Mouse (Mus musculus) bone marrow macrophage, adult 2 months (primary cell): ENCODE measurements at regions not wholly inside any gene's neighbourhood (a gene's known extent, or its start where the extent isn't known, plus 50 kb on each side); places are given as distances from the start of the nearest gene placed in this dataset.

Experiments used
- CTCF ChIP-seq: IDR thresholded peaks from 2 replicates; pipeline ENCODE4 v1.5.1; 2012; ENCODE audit warnings: low read depth, mild to moderate bottlenecking, low read length, moderate library complexity
- POLR2A ChIP-seq: IDR thresholded peaks from 2 replicates; pipeline ENCODE4 v1.6.1; 2012; ENCODE audit warnings: mild to moderate bottlenecking, low read depth, low read length, borderline replicate concordance

GRCm38 (mm10) chr15:96881519-96882170, 174.1 kb downstream of the Slc38a4 start:
- TF ChIP-seq CTCF (no peak), POLR2A (no peak)
